Mouse (Mus musculus): ENCODE measurements around the gene Gm5767. TPM values are rescaled to one million over a fixed set of nuclear protein-coding genes. Genes with fewer than 3 reads are reported as not detected.
"Not testable (repeated sequence)": the region's sequence is repeated elsewhere in the genome, so short reads cannot be mapped to it uniquely, and the experiment has no call there.

Gm5767 gene
- polyA plus RNA-seq, 1 experiment from 2014 or later = not detected

DNA sequence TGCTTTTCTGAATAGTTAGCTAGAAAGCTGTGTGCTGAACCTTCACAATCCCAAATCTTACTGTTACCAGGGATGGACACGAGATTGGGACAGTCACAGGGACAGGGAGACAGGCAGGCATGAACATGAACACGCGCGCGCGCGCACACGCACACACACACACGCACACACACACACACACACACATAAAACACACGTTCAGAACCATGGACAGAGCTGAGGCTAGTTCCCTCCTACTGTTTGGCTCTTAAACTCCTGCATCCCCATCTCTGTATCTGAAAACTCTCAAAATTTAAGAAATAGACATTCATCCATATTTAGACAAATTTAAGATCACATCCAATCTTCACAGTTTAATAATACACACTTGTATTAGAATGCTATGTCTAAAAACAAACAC lies 37.2 kb downstream of the Gm5767 start:
- H3K4me1 ChIP-seq = 0 out of 2 replicates have a peak, but pooled peaks cover 7% of the 10 kb centered on the region
- no peak overlapping the region for H3K4me2 ChIP-seq (replicated peaks)
- WGBS = 89% methylated on average over 10 of the region's 10 CpGs

DNA sequence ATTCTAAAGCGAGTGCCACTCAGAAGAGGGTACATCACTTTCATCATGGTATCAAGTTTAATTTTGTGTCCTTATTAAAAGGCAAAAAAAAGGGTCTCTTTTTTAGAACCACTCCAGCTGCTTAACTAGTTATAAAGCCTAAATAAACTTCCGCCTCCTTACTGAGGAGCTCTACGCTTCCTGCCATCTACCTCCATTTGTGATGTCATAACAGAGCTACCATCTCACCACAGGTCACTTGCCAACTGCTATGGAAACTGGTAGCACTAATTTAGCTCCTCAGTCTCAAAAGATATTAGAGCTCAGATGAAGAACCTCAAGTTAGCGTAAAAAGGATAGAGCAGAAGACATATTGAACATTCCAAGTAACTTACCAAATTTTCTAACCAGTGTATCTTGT lies 39.9 kb downstream of the Gm5767 start:
- Histone ChIP-seq H3K27ac (replicated peaks) (no peak overlapping the region), H3K36me3 (peaks cover 10% of the 10 kb centered on the region), H3K9ac (replicated peaks) (no peak overlapping the region), H3K27me3 (no peaks in the 10 kb centered on the region), H3K4me2 (replicated peaks) (no peak overlapping the region), H3K4me1 (0 out of 2 replicates have a peak, but pooled peaks cover 7% of the 10 kb centered on the region), H3K4me3 (no peak overlapping the region), H3K9me3 (no peaks in the 10 kb centered on the region)
- ATAC-seq (replicated peaks) = no peak
- 95% methylated on average over 4 of the region's 4 CpGs for WGBS

More for the DNA sequence above, 37.2 kb downstream of the Gm5767 start:
- Histone ChIP-seq H3K27ac (replicated peaks) (no peak overlapping the region), H3K9ac (replicated peaks) (no peak overlapping the region), H3K36me3 (peaks cover 33% of the 10 kb centered on the region), H3K4me3 (no peak overlapping the region), H3K9me3 (no peaks in the 10 kb centered on the region), H3K27me3 (no peaks in the 10 kb centered on the region)
- ATAC-seq (replicated peaks) = no peak

DNA sequence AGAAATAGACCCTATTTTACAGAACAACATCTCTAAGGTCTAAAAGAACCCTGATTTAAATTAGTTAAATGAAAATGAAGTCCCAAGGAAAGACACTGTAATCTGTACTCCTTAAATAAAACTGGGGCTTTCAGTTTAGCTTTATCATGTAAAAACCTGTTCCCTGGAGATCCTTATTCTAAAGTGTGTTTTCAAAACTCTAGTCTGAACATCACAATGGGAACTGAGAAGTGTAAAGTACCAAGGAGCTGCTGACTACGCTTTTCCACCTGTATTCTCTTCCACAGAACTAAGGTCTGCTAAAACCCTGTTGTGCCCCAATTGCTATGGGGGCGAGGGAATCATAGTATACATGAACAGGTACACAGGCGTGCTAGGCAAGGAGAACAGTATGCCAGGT lies 43.5 kb downstream of the Gm5767 start:
- H3K4me1 ChIP-seq = 0 out of 2 replicates have a peak, but pooled peaks cover 4% of the 10 kb centered on the region
- no peak overlapping the region for H3K27ac ChIP-seq (replicated peaks)
- no peaks in the 10 kb centered on the region for H3K9me3 ChIP-seq
- no peak overlapping the region for H3K4me3 ChIP-seq
- H3K27me3 ChIP-seq = no peaks in the 10 kb centered on the region
- H3K9ac ChIP-seq (replicated peaks) = no peak overlapping the region
- no peak overlapping the region for H3K4me2 ChIP-seq (replicated peaks)
- no peak for ATAC-seq (replicated peaks)
- no peaks in the 10 kb centered on the region for H3K36me3 ChIP-seq
- WGBS = 84% methylated on average over 3 of the region's 3 CpGs

DNA sequence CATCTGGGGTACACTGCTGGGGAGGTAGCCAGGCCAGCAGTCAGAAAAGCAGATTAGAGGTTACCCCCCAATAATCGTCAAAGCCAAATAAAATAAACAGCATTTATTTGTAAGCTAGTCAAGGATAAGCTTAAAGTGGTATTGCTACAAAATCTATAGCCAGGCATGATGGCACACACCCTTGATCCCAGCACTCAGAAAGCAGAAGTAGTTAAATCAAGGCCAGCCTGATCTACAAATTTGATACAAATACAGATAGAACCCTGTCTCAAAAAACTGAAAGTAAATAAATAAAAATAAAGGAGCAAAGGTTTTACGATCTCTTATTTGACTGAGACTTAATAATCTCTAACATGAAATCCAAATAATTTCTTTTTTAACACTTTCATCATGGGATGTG lies 45.2 kb downstream of the Gm5767 start:
- WGBS = 96% methylated on average over 2 of the region's 2 CpGs
- no peak overlapping the region for H3K4me3 ChIP-seq
- H3K9ac ChIP-seq (replicated peaks) = no peak overlapping the region
- peaks cover 7% of the 10 kb centered on the region for H3K4me1 ChIP-seq
- H3K4me2 ChIP-seq (replicated peaks) = no peak overlapping the region
- no peak for ATAC-seq (replicated peaks)
- no peaks in the 10 kb centered on the region for H3K36me3 ChIP-seq
- no peaks in the 10 kb centered on the region for H3K9me3 ChIP-seq
- H3K27me3 ChIP-seq = no peaks in the 10 kb centered on the region
- no peak overlapping the region for H3K27ac ChIP-seq (replicated peaks)

DNA sequence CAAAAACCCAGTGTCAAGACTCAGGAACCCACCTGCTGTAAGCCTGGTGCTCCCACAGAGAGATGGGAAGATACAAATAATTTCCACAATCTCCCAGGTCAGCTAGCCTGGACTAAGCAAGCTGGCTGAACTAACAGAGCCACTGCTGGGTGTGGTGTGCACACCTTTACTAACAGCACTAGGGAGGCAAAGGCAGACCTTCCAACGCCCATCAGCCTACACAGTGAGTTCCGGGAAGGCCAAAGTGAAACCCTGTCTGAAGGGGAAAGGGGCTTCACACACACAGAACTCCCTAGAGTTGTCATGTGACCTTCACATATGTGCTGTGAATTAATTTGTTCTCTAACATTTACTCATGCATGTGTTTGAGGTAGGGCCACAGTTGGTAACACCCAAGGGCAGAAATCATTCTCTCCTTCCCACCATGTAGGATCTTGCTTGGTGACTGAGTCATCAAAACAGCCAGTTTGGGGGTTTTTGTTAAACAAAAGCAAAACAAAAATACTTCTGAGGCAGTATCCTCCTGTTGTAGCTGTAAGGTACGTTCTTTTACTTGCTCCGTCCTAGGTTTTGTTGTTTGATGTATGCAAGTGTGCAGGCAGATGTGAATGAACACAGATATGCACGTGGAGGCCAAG lies 47.7 kb downstream of the Gm5767 start:
- no peak overlapping the region for H3K4me3 ChIP-seq
- ATAC-seq (replicated peaks) = no peak
- H3K36me3 ChIP-seq = no peaks in the 10 kb centered on the region
- H3K9me3 ChIP-seq = no peaks in the 10 kb centered on the region
- H3K27me3 ChIP-seq = no peaks in the 10 kb centered on the region
- WGBS = 84% methylated on average over 5 of the region's 5 CpGs
- no peak overlapping the region for H3K9ac ChIP-seq (replicated peaks)
- H3K4me1 ChIP-seq = peaks cover 12% of the 10 kb centered on the region
- H3K4me2 ChIP-seq (replicated peaks) = no peak overlapping the region
- H3K27ac ChIP-seq (replicated peaks) = no peak overlapping the region

DNA sequence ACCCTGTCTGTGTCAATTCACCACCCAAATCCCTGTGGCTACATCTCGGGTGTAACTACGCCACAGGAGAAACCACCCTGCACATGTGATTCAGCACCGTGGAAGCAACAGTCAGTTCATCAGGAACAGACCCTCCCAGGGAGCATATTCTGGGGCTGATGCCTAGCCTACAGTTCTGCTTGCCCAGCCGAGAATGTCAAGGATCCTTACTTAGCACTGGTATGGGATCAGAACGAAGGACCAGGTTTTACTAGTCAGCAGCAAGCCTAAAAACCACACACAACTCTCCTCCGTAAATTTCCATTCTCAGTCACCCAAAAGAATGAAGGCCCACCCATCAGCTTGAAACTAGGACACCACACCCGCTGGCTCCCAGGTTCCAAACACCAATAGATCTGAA lies 51.1 kb downstream of the Gm5767 start:
- H3K27ac ChIP-seq (replicated peaks) = no peak overlapping the region
- no peaks in the 10 kb centered on the region for H3K27me3 ChIP-seq
- no peak for ATAC-seq (replicated peaks)
- peaks cover 37% of the 10 kb centered on the region for H3K4me1 ChIP-seq
- no peaks in the 10 kb centered on the region for H3K9me3 ChIP-seq
- no peak overlapping the region for H3K4me2 ChIP-seq (replicated peaks)
- H3K36me3 ChIP-seq = no peaks in the 10 kb centered on the region
- no peak overlapping the region for H3K9ac ChIP-seq (replicated peaks)
- H3K4me3 ChIP-seq = no peak overlapping the region
- 90% methylated on average over 7 of the region's 7 CpGs for WGBS

DNA sequence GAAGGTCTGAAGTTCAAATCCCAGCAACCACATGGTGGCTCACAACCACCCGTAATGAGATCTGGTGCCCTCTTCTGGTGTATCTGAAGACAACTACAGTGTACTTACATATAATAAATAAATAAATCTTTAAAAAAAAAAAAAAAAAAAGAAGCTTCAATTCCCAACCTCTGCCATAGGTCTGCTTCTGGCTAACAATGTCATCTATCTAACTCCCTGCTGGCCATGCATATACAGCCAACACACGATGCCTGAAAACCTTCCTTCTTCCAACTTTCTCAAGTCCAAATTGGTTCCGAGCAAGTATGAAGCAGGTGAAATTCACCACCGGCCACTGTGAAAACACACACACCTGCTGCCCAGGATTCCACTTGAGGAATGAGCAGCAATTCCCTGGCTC lies 51.9 kb downstream of the Gm5767 start:
- H3K4me1 ChIP-seq = peaks cover 45% of the 10 kb centered on the region
- H3K9me3 ChIP-seq; H3K9ac ChIP-seq (replicated peaks); H3K36me3 ChIP-seq; H3K4me2 ChIP-seq (replicated peaks); ATAC-seq (replicated peaks); H3K4me3 ChIP-seq; H3K27ac ChIP-seq (replicated peaks); H3K27me3 ChIP-seq: not testable (repeated sequence)
- 91% methylated on average over 4 of the region's 4 CpGs for WGBS

Other genes starting within 250 kb of the Gm5767 start
- gene Mettl22, start 210.0 kb upstream of the Gm5767 start, polyA plus RNA-seq (2015; fragmentation: Nextera tagmentation; extraction: Ambion mirVana) = 32.2 and 36.1 TPM in 2 replicates
- 48.4 and 51.0 TPM in 2 replicates for gene Abat, start 167.3 kb upstream of the Gm5767 start, polyA plus RNA-seq (2015; fragmentation: Nextera tagmentation; extraction: Ambion mirVana)
- 49.6 and 49.9 TPM in 2 replicates for gene Pmm2, start 43.1 kb upstream of the Gm5767 start, polyA plus RNA-seq (2015; fragmentation: Nextera tagmentation; extraction: Ambion mirVana)
- gene Tmem186, start 43.1 kb upstream of the Gm5767 start, polyA plus RNA-seq (2015; fragmentation: Nextera tagmentation; extraction: Ambion mirVana) = 24.8 and 25.9 TPM in 2 replicates
- gene Carhsp1, start 8.6 kb upstream of the Gm5767 start, polyA plus RNA-seq (2015; fragmentation: Nextera tagmentation; extraction: Ambion mirVana) = 183 and 199 TPM in 2 replicates
- 31.7 and 38.5 TPM in 2 replicates for gene Usp7, start 111.5 kb downstream of the Gm5767 start, polyA plus RNA-seq (2015; fragmentation: Nextera tagmentation; extraction: Ambion mirVana)
- gene 1810013L24Rik, start 149.3 kb downstream of the Gm5767 start, polyA plus RNA-seq (2015; fragmentation: Nextera tagmentation; extraction: Ambion mirVana) = 31.6 and 33.6 TPM in 2 replicates

Data from forebrain, embryonic 15.5 days (tissue).